Mouse (Mus musculus): ENCODE results near the gene Trim29. TPM values are rescaled to one million over a fixed set of nuclear protein-coding genes. Genes with fewer than 3 reads are reported as not detected.

Trim29 gene
- polyA plus RNA-seq (2014; fragmentation: Nextera tagmentation; extraction: Ambion mirVana): 0.31 and 0.50 TPM in 2 replicates

GRCm38 (mm10) chr9:43310538-43310937 is at the start of gene Trim29:
TSS of gene Trim29 (plus strand) at chr9:43310848.
- 33% methylated on average over 12 of the region's 12 CpGs for WGBS
- no peak within 1 kb of the TSS for H3K4me2 ChIP-seq (replicated peaks; ENCODE audit: low read depth, low read length)
- ATAC-seq (ENCODE audit: low FRiP score, low TSS enrichment): no peak
- no peaks in the 10 kb centered on the region for H3K9me3 ChIP-seq (ENCODE audit: control insufficient read depth, low read length)
- peaks cover 6% of the 10 kb centered on the region; the same call in 1 of the 2 replicates for H3K4me1 ChIP-seq (ENCODE audit: control insufficient read depth, insufficient read depth, low read length)
- H3K9ac ChIP-seq (ENCODE audit: low read depth, low read length): no peak within 1 kb of the TSS
- peaks cover 5% of the 10 kb centered on the region; the same call in 1 of the 2 replicates for H3K27me3 ChIP-seq (ENCODE audit: control insufficient read depth, insufficient read depth, low read length)
- no peak within 1 kb of the TSS for H3K27ac ChIP-seq (ENCODE audit: low read depth, low read length)
- H3K36me3 ChIP-seq (ENCODE audit: control insufficient read depth, insufficient read depth, low read length): no peaks in the 10 kb centered on the region
- no peak within 1 kb of the TSS for H3K4me3 ChIP-seq (ENCODE audit: low read length)

GRCm38 (mm10) chr9:43261124-43261907 is 49.3 kb upstream of the Trim29 start:
- peaks cover 39% of the 10 kb centered on the region for H3K4me1 ChIP-seq (ENCODE audit: control insufficient read depth, insufficient read depth, low read length)
- H3K36me3 ChIP-seq (ENCODE audit: control insufficient read depth, insufficient read depth, low read length): no peaks in the 10 kb centered on the region
- H3K9me3 ChIP-seq (ENCODE audit: control insufficient read depth, low read length): no peaks in the 10 kb centered on the region
- peak overlapping the region; percentile 8; the same call in 1 of the 2 replicates for H3K9ac ChIP-seq (ENCODE audit: low read depth, low read length)
- ATAC-seq (ENCODE audit: low FRiP score, low TSS enrichment): peak; percentile 41; the same call in 1 of the 2 replicates
- no peak overlapping the region for H3K4me3 ChIP-seq (ENCODE audit: low read length)
- H3K27ac ChIP-seq (ENCODE audit: low read depth, low read length): peak overlapping the region; percentile 89
- H3K27me3 ChIP-seq (ENCODE audit: control insufficient read depth, insufficient read depth, low read length): no peaks in the 10 kb centered on the region
- no peak overlapping the region for H3K4me2 ChIP-seq (replicated peaks; ENCODE audit: low read depth, low read length)
- 65% methylated on average over 4 of the region's 4 CpGs for whole genome bisulfite sequencing

DNA sequence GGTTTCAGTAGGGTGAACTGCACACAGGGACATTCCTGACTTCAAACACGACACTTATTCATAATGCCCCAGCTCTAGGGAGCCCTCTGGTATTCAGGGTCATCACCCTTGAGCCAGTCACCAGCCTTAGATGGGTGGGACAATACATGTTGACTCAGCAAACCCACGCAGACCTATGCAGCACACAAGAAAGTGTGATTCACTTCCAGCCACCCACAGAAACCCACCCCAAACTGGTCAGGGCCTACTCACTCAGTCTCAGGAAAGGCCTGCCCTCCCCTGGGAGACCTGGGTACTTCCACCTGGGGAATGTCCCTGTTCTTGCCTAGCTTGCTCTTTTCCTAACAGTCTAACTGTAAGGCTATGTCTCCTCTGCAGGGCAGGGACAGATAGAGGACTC is 48.7 kb upstream of the Trim29 start:
- ATAC-seq (ENCODE audit: low FRiP score, low TSS enrichment): 0 out of 2 replicates have a peak, but pooled peaks have one; percentile 26
- H3K4me2 ChIP-seq (replicated peaks; ENCODE audit: low read depth, low read length): no peak overlapping the region
- peaks cover 39% of the 10 kb centered on the region for H3K4me1 ChIP-seq (ENCODE audit: control insufficient read depth, insufficient read depth, low read length)

DNA sequence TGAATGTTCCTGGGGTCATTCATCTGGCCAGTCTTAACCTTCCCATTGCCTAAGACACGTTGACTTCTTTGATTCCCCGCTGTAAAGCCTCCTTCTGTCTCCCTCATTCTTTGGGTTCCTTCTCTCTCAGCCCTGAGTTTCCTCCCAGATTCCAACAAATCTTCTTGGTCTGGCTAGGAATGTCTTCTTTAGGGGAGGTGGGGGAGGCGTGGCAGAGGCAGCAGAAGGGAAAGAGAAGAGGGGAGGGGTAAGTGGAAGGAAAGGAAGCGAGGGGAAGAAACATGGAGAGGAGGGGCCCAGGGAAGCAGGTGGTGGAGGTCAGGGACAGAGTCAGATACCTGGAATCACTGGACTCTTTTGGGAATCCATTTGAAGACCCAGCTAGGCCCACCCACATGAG is 48.3 kb upstream of the Trim29 start:
- H3K27ac ChIP-seq (ENCODE audit: low read depth, low read length): peak overlapping the region; percentile 89
- no peaks in the 10 kb centered on the region for H3K27me3 ChIP-seq (ENCODE audit: control insufficient read depth, insufficient read depth, low read length)
- no peaks in the 10 kb centered on the region for H3K36me3 ChIP-seq (ENCODE audit: control insufficient read depth, insufficient read depth, low read length)
- no peak overlapping the region for H3K9ac ChIP-seq (ENCODE audit: low read depth, low read length)
- no peak overlapping the region for H3K4me3 ChIP-seq (ENCODE audit: low read length)
- peaks cover 39% of the 10 kb centered on the region for H3K4me1 ChIP-seq (ENCODE audit: control insufficient read depth, insufficient read depth, low read length)
- 0 out of 2 replicates have a peak, but pooled peaks have one; percentile 4 for ATAC-seq (ENCODE audit: low FRiP score, low TSS enrichment)
- no peak overlapping the region for H3K4me2 ChIP-seq (replicated peaks; ENCODE audit: low read depth, low read length)
- 34% methylated on average over 4 of the region's 4 CpGs for WGBS
- H3K9me3 ChIP-seq (ENCODE audit: control insufficient read depth, low read length): no peaks in the 10 kb centered on the region

More for the DNA sequence above, 48.7 kb upstream of the Trim29 start:
- no peak overlapping the region for H3K4me3 ChIP-seq (ENCODE audit: low read length)
- peak overlapping the region; percentile 89 for H3K27ac ChIP-seq (ENCODE audit: low read depth, low read length)
- WGBS: 27% methylated on average over 2 of the region's 2 CpGs
- no peaks in the 10 kb centered on the region for H3K36me3 ChIP-seq (ENCODE audit: control insufficient read depth, insufficient read depth, low read length)
- H3K27me3 ChIP-seq (ENCODE audit: control insufficient read depth, insufficient read depth, low read length): no peaks in the 10 kb centered on the region
- no peak overlapping the region for H3K9ac ChIP-seq (ENCODE audit: low read depth, low read length)
- no peaks in the 10 kb centered on the region for H3K9me3 ChIP-seq (ENCODE audit: control insufficient read depth, low read length)

DNA sequence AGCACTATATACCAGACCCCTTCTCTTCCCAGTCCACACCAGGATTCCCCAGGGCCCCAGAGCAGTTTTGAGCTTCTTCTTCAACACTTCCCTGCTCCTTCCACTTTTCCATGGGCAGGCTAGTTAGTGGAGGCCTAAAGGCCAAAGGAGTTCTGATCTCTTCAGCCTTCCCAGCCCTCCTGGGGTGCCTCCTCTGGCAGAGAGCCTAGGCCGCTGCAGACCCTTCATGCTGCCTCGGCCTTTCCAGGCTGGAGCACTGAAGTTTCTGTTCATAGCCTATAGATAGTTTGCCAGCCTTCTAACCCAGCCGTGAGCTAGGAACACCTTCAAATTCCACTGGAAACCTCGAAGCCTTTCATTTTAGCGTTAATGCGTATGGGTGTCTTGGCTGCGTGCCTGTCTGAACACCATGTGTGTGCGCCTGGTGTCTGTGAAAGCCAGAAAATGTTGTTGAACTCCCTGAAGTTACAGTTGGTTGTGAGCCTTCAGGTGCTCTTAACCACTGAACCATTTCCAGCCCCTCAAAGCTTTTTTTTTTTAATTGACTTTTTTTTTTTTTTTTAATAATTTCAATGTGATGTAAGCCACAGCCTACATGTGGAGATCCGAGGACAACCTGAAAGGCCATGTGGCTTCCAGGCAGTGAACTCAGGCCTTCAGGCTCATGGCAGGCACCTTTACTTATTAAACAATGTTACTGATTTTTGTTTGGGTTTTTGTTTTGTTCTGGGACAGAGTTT is 47.7 kb upstream of the Trim29 start:
- peak overlapping the region; percentile 89 for H3K27ac ChIP-seq (ENCODE audit: low read depth, low read length)
- H3K4me2 ChIP-seq (replicated peaks; ENCODE audit: low read depth, low read length): no peak overlapping the region
- no peaks in the 10 kb centered on the region for H3K27me3 ChIP-seq (ENCODE audit: control insufficient read depth, insufficient read depth, low read length)
- no peaks in the 10 kb centered on the region for H3K9me3 ChIP-seq (ENCODE audit: control insufficient read depth, low read length)
- no peak overlapping the region for H3K9ac ChIP-seq (ENCODE audit: low read depth, low read length)
- peaks cover 39% of the 10 kb centered on the region for H3K4me1 ChIP-seq (ENCODE audit: control insufficient read depth, insufficient read depth, low read length)
- peak; percentile 25; the same call in 1 of the 2 replicates for ATAC-seq (ENCODE audit: low FRiP score, low TSS enrichment)
- WGBS: 69% methylated on average over 9 of the region's 9 CpGs
- H3K36me3 ChIP-seq (ENCODE audit: control insufficient read depth, insufficient read depth, low read length): no peaks in the 10 kb centered on the region
- H3K4me3 ChIP-seq (ENCODE audit: low read length): no peak overlapping the region

DNA sequence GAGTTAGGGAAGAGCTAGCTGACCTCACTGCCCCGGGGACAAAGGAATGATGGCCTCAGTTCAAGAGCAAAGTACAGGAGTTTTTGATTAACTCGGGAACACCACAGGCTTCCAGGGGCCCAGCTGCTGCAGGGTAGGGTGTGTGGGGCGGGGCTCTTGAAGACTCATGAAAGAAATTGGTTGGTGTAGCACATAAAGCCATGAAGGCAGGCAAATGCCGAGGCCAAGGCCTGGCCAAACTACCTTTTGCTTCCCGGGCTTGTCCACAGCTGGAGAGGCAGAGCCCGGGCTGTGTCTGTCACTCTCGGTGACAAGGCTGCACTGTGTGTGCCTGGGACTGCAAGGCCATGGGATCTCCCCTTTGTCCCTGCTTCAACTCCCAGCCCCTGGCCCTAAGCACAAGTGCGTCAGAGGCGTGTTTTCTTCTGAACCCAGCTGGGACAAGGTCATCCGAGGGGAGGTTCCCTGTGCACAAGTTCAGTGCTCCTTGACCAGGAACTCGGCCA is 46.6 kb upstream of the Trim29 start:
- peak; percentile 43; the same call in 1 of the 2 replicates for ATAC-seq (ENCODE audit: low FRiP score, low TSS enrichment)
- 11% methylated on average over 11 of the region's 11 CpGs for WGBS
- H3K4me1 ChIP-seq (ENCODE audit: control insufficient read depth, insufficient read depth, low read length): peaks cover 39% of the 10 kb centered on the region
- H3K9ac ChIP-seq (ENCODE audit: low read depth, low read length): peak overlapping the region; percentile 23; the same call in 1 of the 2 replicates
- no peaks in the 10 kb centered on the region for H3K36me3 ChIP-seq (ENCODE audit: control insufficient read depth, insufficient read depth, low read length)
- no peaks in the 10 kb centered on the region for H3K9me3 ChIP-seq (ENCODE audit: control insufficient read depth, low read length)
- H3K27me3 ChIP-seq (ENCODE audit: control insufficient read depth, insufficient read depth, low read length): no peaks in the 10 kb centered on the region
- H3K27ac ChIP-seq (ENCODE audit: low read depth, low read length): peak overlapping the region; percentile 89
- H3K4me2 ChIP-seq (replicated peaks; ENCODE audit: low read depth, low read length): 0 out of 2 replicates have a peak overlapping the region, but pooled peaks have one; percentile 2
- H3K4me3 ChIP-seq (ENCODE audit: low read length): no peak overlapping the region

DNA sequence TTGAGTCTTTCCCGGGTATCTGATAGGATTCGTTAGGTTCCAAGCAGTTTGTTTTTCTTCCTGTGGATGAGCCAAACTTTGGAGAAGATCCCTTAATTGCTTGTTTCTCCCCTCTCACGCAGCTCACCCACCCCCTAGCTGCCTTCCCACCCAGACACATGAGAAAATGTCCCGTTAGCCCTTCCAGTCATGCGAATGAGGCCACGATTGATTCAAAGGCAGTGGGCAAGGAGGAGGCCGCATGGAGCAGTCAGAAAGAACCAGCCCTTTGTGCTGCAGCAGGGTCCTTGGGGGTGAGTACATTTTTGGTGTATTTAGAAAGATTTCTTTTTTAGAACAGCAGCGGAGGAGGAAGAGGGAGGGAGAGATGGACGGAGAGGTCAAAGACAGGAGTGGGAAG is 45.5 kb upstream of the Trim29 start:
- Histone ChIP-seq H3K9ac (ENCODE audit: low read depth, low read length) (no peak overlapping the region), H3K4me1 (ENCODE audit: control insufficient read depth, insufficient read depth, low read length) (peaks cover 39% of the 10 kb centered on the region), H3K27ac (ENCODE audit: low read depth, low read length) (no peak overlapping the region), H3K9me3 (ENCODE audit: control insufficient read depth, low read length) (no peaks in the 10 kb centered on the region), H3K4me2 (replicated peaks; ENCODE audit: low read depth, low read length) (no peak overlapping the region), H3K27me3 (ENCODE audit: control insufficient read depth, insufficient read depth, low read length) (no peaks in the 10 kb centered on the region), H3K36me3 (ENCODE audit: control insufficient read depth, insufficient read depth, low read length) (no peaks in the 10 kb centered on the region), H3K4me3 (ENCODE audit: low read length) (no peak overlapping the region)
- no peak for ATAC-seq (ENCODE audit: low FRiP score, low TSS enrichment)
- WGBS: 60% methylated on average over 9 of the region's 9 CpGs

GRCm38 (mm10) chr9:43267357-43267756 is 43.3 kb upstream of the Trim29 start:
- H3K27ac ChIP-seq (ENCODE audit: low read depth, low read length): no peak overlapping the region
- no peaks in the 10 kb centered on the region for H3K36me3 ChIP-seq (ENCODE audit: control insufficient read depth, insufficient read depth, low read length)
- no peaks in the 10 kb centered on the region for H3K9me3 ChIP-seq (ENCODE audit: control insufficient read depth, low read length)
- H3K9ac ChIP-seq (ENCODE audit: low read depth, low read length): no peak overlapping the region
- peaks cover 32% of the 10 kb centered on the region for H3K4me1 ChIP-seq (ENCODE audit: control insufficient read depth, insufficient read depth, low read length)
- H3K4me2 ChIP-seq (replicated peaks; ENCODE audit: low read depth, low read length): no peak overlapping the region
- ATAC-seq (ENCODE audit: low FRiP score, low TSS enrichment): no peak
- WGBS: 85% methylated on average over 8 of the region's 8 CpGs
- H3K4me3 ChIP-seq (ENCODE audit: low read length): no peak overlapping the region
- H3K27me3 ChIP-seq (ENCODE audit: control insufficient read depth, insufficient read depth, low read length): peaks cover 6% of the 10 kb centered on the region

All from kidney, embryonic 14.5 days (tissue).